Mouse (Mus musculus): ENCODE measurements at regions not wholly inside any gene's neighbourhood (a gene's known extent, or its start where the extent isn't known, plus 50 kb on each side); places are given as distances from the start of the nearest gene placed in this dataset.

DNA sequence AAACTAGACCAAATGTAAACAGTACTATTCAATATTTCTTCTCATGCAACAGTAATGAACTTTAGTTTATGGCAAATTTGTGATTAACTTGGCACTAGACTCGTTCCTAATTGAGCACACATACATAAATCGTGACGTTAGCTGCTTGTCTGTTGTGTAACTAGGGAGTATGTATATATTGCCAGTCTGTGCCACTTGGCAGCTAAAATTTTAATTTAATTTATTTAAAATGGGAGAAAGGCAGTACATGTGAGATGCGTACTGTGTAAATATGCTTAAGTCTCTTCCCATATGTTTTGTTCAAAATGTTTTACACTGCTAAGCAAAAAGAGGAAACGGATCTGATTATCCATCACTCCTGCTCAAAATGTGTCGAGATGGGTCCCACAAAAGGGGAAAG is 553.1 kb downstream of the Rwdd3 start:
- ATAC-seq (ENCODE audit: extremely low read depth, insufficient number of reproducible peaks, low FRiP score, poor library complexity, severe bottlenecking) = no peak

DNA sequence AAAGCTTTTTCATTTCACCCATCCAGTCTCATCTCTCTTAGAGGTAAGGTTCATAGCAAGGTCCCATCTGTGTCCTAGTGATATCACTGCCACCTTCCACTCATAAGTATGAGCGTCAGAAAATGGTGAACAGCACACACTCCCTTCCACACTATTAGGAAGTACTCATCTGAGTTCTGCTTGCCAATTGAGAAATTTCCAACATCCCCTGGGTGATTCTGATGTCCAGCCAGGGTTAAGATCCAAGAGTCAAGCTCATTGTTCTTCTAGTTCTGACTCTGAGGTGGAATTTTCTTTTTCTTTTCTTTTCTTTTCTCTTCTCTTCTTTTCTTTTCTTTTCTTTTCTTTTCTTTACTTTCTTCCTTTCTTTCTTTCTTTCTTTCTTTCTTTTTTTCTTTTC is 577.3 kb downstream of the Rwdd3 start:
- no peak for ATAC-seq (ENCODE audit: extremely low read depth, insufficient number of reproducible peaks, low FRiP score, poor library complexity, severe bottlenecking)

DNA sequence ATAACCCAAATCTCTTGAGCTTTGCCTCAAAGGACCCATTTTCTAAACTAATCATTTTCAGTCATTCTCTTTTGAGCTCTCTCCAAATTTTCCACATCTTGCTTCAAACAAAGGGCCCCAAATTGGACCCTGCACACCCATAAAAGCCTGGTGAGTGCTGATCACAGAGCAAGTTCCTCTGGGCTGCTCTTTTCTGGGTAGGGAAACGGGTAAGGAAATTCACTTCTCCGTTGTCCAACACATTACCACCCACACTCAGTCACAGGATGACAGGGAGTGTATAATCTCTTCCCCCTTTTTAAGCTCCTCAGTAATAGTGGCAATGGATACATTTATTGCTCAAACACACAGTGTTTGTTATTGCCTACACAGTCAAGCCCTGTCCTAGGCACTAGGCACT is 580.3 kb downstream of the Rwdd3 start:
- ATAC-seq (ENCODE audit: extremely low read depth, insufficient number of reproducible peaks, low FRiP score, poor library complexity, severe bottlenecking) = no peak

DNA sequence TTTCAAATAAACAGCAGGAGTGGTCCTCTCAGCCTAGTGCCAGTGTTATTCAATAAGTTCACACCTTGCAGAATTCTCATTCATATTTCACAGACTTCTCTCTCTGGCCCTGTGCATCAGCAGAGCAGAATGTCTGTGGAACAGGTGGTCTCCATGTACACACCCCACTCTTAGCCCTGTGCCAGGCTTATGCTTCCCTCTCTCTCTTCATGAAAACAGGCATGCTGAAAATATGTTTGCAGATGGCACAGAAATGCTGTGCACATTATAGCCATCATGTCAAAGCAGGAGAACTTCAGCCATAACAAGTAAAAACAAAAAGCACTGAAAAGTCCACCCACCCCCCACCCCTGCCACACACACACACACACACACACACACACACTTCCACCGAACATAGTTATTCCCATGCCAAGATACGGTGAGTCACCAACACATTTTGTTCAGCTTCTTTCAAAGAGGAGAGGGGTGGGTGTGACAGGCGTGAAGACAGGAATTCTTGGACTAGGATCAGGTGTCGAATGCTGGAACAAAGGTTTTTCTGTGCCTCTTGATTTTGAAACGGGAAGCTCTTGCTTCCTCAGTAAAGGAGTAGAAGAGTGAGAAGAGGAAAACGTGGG is 600.6 kb downstream of the Rwdd3 start:
- no peak for ATAC-seq (ENCODE audit: extremely low read depth, insufficient number of reproducible peaks, low FRiP score, poor library complexity, severe bottlenecking)

DNA sequence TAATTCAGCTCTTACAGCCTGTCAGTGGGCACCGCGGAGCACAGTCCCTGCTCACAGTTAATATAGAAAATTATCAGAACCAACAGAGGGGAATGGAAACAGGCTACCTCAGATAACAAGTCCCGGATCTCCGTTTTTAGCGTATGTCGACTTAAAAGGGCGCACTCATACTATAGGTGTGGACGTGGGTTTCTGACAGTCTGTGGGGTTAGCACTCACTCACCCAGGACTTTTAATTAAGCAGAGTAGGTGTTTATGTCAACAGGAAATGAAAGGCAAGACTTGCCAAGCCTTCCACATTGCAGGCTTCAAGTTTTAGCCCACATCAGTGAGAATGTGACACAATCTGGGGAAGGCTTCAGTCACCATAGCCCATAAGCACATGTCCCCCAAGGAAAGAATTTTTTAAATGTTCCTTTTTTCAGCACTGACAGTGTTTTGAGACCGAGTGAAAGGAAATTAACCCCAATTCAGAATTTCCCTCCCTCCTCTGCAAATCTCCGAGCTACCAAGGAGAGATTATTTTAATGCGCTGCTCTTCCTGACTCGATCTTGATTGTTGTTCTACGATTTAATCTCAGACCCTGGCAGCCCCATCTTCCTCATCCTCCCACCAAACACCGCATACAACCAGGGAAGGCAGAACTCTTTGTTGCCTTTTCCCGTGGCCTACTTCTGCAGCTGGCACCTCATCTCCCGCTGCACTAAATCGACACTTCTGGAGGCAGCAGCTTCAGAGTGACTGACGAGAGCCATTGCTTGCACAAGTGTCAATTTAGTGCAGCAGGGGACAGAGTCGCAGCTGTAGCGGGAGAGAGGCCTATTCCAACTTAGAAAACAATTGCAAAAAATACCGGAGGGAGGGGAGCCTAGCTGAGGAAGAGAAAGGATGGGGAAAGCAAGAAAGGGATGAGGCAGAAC is 629.7 kb downstream of the Rwdd3 start:
- ATAC-seq (ENCODE audit: extremely low read depth, insufficient number of reproducible peaks, low FRiP score, poor library complexity, severe bottlenecking) = no peak

DNA sequence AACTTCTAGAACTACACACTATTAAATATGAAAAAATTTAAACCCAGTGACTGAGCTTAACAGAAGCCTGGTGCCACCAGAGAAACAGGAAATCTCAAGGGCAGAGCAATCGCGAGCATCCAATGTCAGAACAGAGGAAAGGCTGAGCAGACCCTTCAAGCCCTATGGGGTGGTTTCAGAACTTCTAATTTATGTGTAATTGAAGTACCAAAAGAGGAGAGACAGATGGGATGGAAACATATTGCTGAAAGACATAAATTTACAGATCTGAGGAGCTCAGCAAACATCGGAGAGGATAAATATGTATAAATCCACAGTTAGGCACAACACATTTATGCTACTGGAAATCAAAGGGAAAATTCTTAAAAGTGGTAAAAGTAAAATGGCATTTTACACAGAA is 637.6 kb downstream of the Rwdd3 start:
- no peak for ATAC-seq (ENCODE audit: extremely low read depth, insufficient number of reproducible peaks, low FRiP score, poor library complexity, severe bottlenecking)

DNA sequence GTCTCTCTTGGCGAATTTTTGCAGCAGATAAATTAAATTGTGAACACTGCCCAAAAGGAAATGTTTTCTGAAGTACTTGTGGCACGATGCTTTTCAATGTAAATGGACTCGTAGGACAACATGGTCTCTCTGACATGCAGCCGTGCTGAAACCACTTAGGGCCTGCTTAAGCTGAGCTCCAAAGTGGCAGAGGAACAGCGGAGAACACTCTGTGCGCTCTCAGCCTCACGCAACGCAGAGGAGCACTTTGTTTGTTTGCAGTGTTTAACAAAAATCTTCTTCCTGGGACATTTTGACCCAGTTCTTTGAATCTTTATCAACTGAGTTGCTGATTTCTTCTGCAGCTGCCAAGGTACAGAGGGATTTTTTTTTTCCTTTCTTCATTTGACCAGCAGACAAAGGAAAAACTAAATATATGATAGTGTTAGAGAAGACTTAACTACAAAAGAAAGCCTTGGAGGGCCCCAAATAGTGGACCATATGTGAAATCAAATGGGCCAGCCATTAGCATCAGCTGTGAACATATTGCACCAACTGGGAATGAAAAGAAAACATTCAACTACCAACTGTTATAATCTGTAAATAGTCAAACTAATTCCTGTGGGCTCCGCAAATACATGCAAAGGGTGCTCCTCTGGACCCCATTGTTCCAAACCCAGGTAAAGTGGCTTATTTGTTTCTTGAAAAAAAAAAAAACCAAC is 639.5 kb downstream of the Rwdd3 start:
- ATAC-seq (ENCODE audit: extremely low read depth, insufficient number of reproducible peaks, low FRiP score, poor library complexity, severe bottlenecking) = no peak

DNA sequence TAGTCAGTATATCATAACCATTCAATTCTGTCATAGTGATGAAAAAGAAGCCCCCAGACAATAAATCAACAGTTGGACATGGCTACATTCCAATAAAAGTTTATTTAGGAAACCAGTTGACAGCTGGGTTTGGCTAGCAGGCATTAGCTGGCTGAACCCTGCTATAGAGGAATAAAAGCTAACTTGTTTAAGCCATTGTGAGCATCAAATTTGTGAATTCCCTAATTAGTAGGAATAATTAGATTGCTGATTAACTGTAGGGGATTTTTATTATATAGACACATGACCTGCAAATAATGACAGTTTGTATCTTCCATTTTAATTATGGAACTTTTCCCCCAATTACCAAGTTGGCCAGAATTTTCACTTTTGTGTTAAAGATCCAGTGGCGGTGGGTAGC is 659.8 kb downstream of the Rwdd3 start:
- ATAC-seq (ENCODE audit: extremely low read depth, insufficient number of reproducible peaks, low FRiP score, poor library complexity, severe bottlenecking) = no peak

DNA sequence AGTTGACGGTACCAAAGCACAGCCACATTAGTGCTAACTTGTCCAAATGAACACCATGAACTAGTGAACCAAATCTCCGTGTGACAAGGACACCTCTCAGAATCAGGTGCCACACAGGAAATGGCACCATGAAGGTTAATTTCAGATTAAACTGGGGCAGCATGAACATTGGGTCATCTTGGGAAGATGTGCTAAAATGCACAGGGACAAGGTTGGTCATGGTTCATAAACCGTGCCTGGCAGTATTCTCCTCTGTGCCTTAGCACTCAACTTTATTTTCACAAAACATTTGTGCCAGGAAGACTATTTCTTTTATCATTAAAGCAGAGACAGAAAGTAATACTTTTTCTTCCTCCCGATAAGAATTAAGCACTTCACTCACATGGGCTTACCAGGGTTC is 672.6 kb downstream of the Rwdd3 start:
- no peak for ATAC-seq (ENCODE audit: extremely low read depth, insufficient number of reproducible peaks, low FRiP score, poor library complexity, severe bottlenecking)

DNA sequence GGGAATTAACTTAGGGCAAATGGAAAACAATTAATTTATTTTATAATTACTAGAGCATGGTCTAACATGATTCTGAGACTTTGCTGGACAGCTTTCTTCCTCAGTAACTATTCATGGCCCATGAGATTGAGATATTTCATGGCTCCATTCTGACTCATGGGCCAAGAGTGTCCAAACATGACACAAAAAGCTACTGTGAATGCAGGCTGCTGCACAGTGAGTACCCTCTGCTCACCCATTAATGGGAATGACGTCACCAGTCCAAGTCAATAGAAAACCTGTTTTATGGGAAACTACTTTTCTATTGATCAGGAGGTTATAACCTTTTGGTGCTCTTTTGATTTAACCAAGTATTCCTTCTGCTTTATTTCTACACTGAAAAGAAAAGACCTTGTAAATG is 693.6 kb downstream of the Rwdd3 start:
- ATAC-seq (ENCODE audit: extremely low read depth, insufficient number of reproducible peaks, low FRiP score, poor library complexity, severe bottlenecking) = no peak

DNA sequence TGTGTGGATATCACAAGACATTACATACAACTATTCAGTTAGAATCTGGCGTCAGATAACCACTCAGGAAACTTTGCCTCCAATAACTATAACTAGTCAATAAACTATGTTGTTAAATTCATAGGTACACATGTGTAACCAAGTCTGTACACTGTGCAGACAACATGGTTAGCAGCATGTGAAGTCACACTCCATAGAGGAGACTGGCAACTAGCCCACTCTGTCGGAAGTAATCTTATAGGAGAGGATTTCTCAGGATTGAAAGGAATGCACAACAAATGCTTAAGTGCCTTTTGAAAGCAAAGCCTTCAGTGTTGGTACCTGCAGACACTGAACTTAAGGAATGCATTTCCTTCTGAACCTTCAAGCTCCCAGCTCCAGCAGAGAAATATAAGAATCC is 693.0 kb upstream of the Ptbp2 start:
- ATAC-seq (ENCODE audit: extremely low read depth, insufficient number of reproducible peaks, low FRiP score, poor library complexity, severe bottlenecking) = no peak

DNA sequence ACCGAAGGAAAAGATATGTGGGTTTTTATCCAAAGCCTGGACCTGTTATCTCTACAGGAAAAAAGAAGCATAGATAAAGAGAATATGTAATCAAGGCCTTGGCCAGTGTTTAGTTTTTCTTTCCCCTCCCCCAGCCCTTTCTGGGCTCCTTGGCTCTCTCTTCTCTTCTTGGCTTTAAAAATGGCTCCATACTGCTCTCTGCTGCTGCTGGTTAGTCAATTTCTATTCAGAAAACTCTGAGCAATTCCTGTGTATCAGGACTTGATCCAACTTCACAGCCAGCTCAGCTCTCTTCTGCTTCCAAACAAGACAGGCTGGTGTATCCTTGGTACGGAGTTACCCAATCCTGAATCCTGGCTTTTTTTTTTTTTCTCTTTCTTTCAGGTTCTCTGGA is 689.4 kb upstream of the Ptbp2 start:
- ATAC-seq (ENCODE audit: extremely low read depth, insufficient number of reproducible peaks, low FRiP score, poor library complexity, severe bottlenecking) = no peak

DNA sequence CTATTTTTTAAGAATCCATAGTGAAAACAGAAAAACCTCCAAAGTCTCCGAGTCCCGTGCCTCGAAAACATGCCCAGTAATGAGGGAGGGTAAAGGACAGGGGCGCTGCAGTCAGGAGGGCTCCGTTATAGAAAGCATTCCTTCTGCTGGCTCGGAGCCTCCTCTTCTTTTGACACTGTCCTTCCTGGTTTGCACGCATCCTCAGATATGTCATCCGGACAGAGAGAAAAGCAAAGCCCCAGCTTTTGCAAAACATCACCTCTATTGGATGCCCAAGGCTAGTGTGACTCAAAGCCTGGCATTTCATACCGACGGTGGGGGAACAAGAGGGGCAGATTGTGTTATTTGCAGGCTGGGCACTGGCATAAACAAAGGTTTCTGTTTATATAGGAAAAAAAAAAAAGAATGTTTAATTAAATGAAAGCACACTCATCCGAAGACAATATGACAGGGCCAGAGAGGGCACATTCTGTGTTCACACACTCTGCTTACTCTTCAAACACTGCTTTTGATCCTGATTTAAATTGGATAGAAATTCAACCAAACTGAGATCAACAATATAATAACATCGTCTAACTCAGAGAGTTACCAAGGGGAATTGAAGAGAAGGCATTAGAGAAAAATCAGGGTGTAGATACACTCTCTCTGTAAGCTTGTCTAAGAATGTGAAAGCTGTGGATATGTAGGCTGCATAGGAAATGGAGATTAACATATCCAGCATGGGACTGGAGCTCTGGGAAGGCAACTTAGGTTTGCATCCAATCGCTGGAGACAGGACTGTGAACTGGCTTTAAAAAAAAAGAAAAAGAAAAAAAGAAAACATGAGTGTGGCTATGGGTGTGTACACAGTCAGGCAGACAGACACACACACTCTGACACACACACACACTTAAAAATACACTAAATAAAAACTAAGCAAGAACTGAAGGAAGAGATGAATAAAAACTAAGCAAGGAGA is 688.7 kb upstream of the Ptbp2 start:
- no peak for ATAC-seq (ENCODE audit: extremely low read depth, insufficient number of reproducible peaks, low FRiP score, poor library complexity, severe bottlenecking)

DNA sequence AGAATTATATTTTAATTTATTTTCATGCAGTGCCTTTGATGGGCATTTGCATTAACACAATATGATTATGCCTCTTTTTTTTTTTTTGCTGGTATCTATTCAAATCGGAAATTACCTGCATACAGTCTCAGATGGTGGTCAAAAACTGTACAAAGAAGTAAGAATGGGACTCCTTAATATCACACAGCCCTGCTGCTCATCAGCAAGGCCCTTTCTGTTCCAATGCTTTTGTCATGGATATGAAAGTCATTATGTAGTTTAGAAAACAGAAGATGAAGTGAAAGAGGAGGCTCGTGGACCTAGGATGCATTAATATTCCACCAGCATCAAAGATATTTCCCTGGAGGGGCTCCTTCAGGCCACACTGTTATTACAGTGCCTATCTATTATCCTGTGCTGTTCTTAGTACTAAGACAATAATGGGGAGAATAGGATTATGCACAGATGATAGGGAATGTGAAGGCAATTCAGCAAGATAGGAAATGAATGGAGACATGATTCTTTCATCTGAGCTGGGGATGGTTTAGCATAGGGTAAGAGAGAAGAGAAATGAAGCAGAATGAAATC is 687.7 kb upstream of the Ptbp2 start:
- ATAC-seq (ENCODE audit: extremely low read depth, insufficient number of reproducible peaks, low FRiP score, poor library complexity, severe bottlenecking) = no peak

DNA sequence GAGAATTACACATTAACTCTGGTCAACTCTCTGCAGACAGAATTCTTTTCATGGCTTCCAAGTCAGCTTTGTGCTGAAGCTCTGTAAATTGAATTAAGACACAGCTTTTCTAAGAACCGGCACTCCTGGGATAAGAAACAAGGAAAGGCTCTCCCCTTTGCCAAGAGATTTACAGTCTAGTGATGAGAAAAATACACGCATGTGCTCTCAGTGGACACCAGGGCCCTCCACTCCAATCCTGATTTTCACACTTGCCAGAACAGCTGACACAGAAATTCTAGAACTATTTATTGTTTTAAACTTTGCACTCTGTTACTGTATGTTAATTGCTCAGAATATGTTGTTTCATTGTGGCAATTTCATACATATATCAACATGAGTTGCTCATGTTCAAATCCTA is 684.6 kb upstream of the Ptbp2 start:
- ATAC-seq (ENCODE audit: extremely low read depth, insufficient number of reproducible peaks, low FRiP score, poor library complexity, severe bottlenecking) = no peak

DNA sequence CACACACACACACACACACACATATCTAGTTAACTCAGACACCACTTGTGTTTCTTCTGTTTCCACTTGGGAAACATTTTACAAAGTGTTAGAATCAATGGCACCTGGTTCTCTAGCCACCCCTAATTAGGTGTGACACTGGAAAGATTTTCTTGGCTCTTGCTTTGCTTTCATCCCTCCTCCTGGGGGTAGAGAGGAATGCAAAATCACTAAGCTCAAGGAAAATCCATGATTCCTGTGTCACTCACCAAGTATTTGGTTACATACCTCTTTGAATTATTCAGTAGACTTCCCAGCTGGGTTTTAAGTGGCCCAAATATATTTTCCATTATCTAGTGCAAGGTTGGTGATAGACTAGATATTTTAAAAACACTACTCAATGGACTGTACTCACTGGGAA is 676.5 kb upstream of the Ptbp2 start:
- no peak for ATAC-seq (ENCODE audit: extremely low read depth, insufficient number of reproducible peaks, low FRiP score, poor library complexity, severe bottlenecking)

DNA sequence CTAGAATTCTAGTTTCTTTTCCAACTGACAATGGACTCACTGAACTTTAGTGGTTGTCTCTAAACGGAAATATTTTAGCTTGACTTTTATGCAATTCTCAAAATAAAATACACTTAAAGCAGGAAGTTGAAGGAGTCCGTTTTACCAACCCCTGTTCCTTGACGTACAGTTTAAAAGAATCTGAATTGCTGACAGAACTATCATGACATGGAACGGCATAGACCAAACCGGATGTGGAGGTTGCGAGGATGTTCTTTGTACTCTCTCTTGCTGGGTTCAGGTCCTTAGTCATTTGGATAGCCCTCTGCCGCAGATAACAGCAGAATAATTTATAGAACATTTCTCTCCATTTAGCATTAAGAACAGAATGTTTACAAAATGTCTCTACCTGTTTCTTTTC is 673.6 kb upstream of the Ptbp2 start:
- ATAC-seq (ENCODE audit: extremely low read depth, insufficient number of reproducible peaks, low FRiP score, poor library complexity, severe bottlenecking) = no peak

DNA sequence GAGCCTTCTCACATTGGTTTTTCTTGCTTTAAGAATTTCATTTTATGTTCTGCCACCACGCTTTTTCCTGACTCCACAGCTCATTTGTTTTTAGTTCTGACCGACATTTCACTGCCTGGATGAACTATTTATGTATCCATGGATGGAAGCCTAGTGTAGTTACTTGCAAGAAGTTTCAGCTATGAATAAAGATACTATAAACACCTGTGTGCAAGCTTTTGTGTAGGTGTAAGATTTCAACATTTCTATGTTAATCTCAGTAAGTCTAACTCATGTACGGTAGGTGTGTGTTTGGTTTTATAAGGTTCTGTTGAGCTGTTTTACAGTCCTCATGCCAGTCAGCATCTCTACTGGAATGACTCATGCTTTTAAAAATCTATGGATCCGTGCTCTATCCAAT is 656.9 kb upstream of the Ptbp2 start:
- no peak for ATAC-seq (ENCODE audit: extremely low read depth, insufficient number of reproducible peaks, low FRiP score, poor library complexity, severe bottlenecking)

DNA sequence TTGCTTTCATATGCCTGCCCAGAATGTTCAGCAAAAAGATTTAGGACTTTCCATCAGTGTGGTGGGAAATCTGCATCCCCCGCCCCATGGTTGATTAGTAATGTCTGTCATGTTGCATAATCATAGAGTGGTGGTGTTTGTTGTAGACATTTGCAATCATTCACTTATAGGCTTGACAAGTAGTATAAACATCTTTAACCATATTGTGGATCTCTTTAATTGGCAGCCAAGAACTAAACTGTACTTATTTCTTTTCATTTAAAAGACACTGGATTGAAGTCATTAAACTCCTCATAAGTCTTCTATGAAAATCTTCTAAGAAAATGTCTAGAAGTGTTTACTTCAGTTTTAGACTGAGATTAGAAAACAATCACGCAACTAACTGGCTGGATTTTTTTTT is 646.0 kb upstream of the Ptbp2 start:
- ATAC-seq (ENCODE audit: extremely low read depth, insufficient number of reproducible peaks, low FRiP score, poor library complexity, severe bottlenecking) = no peak

All from neutrophil, adult 5-6 weeks (primary cell).